Comparison of ENCODE assay signal across 8 mouse cellular contexts in genomic region chr5:99978699-99979442, GRCm38 (mm10). TPM values are rescaled to one million over a fixed set of nuclear protein-coding genes. Genes with fewer than 3 reads are reported as not detected.
DNase-seq lines count a peak whose midpoint lies in the region; ATAC-seq and TF ChIP-seq lines count a peak whose summit lies in the region.

TSS of gene Hnrnpd (minus strand) at chr5:99978938.
TSS of gene 4930524J08Rik (plus strand) at chr5:99979061.

- TF ChIP-seq POLR2A in cortical plate, adult 2 months (IDR thresholded peaks at IDR 0.05; ENCODE audit: extremely low read depth, insufficient read depth, low read length) = peak; percentile 72

- ATAC-seq in megakaryocyte, adult 5-6 weeks (ENCODE audit: poor library complexity, severe bottlenecking) = peak; percentile 75

- peak within 1 kb of the TSS; percentile 94 for H3K27ac ChIP-seq in cortical plate, adult 2 months (ENCODE audit: insufficient read depth, low read length)

- no peak for TF ChIP-seq CTCF in cortical plate, adult 2 months (IDR thresholded peaks at IDR 0.05; ENCODE audit: extremely low read depth, insufficient read depth, low read length)

- DNase-seq in adipocyte (ENCODE audit: low spot score) = peak; percentile 97
- DNase-seq in gastrocnemius, adult 8-10 months (ENCODE audit: low spot score in 2 of 2) = peak; percentile 88 to 95
- DNase-seq in induced T-regulatory cell, adult 2 months (ENCODE audit: low read depth) = peak; percentile 98
- peak; percentile 78 to 95 for DNase-seq in left cerebral cortex, adult 8-10 months (ENCODE audit: low spot score in 2 of 2)
- DNase-seq in right cerebral cortex, adult 18-20 months = peak; percentile 96
- DNase-seq in urinary bladder, adult 2 months (ENCODE audit: low spot score) = peak; percentile 82

- H3K4me1 ChIP-seq in cortical plate, adult 2 months (ENCODE audit: control insufficient read depth, insufficient read depth, low read length) = peaks cover 8% of the 10 kb centered on the region

- H3K4me3 ChIP-seq in cortical plate, adult 2 months (ENCODE audit: insufficient read depth, low read length) = peak within 1 kb of the TSS; percentile 92

RNA-seq across cellular contexts. Expression of gene Hnrnpd, which starts in this region (rescaled TPM):
- 99.3 and 110 TPM in 2 replicates for polyA plus RNA-seq in cortical plate, adult 2 months (2012; rRNA removed)
- 10 to 100 TPM; 47.4 to 79.5 (median 63.1) TPM for total RNA-seq in gastrocnemius, adult 8-10 months (2022)
- total RNA-seq in left cerebral cortex, adult 8-10 months (2022) = 100 to 1,000 TPM; 182 to 239 (median 222) TPM
- 268 and 281 TPM in 2 replicates for total RNA-seq in megakaryocyte, adult 5-6 weeks (2015)
- total RNA-seq in megakaryocyte, adult 5-6 weeks (2017) = 99.0 and 176 TPM in 2 replicates
- polyA plus RNA-seq in urinary bladder, adult 2 months (2012; rRNA removed) = 129 and 130 TPM in 2 replicates

RNA-seq across cellular contexts. Expression of gene 4930524J08Rik, which starts in this region (rescaled TPM):
- 1.5 and 1.7 TPM in 2 replicates for polyA plus RNA-seq in cortical plate, adult 2 months (2012; rRNA removed)
- total RNA-seq in gastrocnemius, adult 8-10 months (2022) = under 1 TPM in 1 of 4 experiments, not detected in 3; 0.46 TPM
- 1 to 10 TPM; 1.1 to 3.3 (median 1.6) TPM for total RNA-seq in left cerebral cortex, adult 8-10 months (2022)
- total RNA-seq in megakaryocyte, adult 5-6 weeks (2015) = 0.51 and 2.3 TPM in 2 replicates
- 0.44 and 1.7 TPM in 2 replicates for total RNA-seq in megakaryocyte, adult 5-6 weeks (2017)
- 1.2 and 1.5 TPM in 2 replicates for polyA plus RNA-seq in urinary bladder, adult 2 months (2012; rRNA removed)

Comparison
In these comparisons a context has a peak if more than half of its experiments do, and no peak if none do; other contexts are left out.
1. Peak in every context shown above with its lines: DNase-seq, ATAC-seq, H3K4me3 ChIP-seq and H3K27ac ChIP-seq.